Mouse (Mus musculus): ENCODE data around the gene C7. TPM values are rescaled to one million over a fixed set of nuclear protein-coding genes. Genes with fewer than 3 reads are reported as not detected.

Gene C7
- 0.19 TPM in 1 of 2 replicates, not detected in the other for polyA plus RNA-seq (2011; ENCODE audit: insufficient read length, low read depth, missing spikeins)

DNA sequence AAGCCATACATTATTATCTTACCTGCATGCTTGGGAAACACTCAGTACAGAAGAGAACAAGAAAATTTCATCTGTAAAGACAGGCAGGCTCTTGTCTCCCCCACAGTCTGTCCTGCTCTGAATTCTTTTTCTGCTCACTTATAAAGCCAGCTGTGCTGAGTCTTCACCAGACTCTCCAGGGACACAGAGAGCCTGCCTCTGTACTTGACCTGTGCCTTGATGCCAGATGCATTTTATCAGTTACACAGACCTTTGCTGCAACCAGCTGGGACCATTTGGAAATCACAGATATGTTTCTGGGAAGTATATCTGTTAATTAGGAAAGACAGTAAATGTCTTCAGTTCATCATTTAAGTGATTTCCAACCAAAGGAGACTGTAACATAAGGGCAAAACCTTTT lies at the start of gene C7:
Gene C7 (minus strand): TSS at position 106 of the 400 bp plus-strand sequence.
- Histone ChIP-seq H3K4me3 (ENCODE audit: insufficient read depth, low read length) (no peak within 1 kb of the TSS), H3K27ac (ENCODE audit: insufficient read depth, low read length) (no peak within 1 kb of the TSS), H3K4me1 (ENCODE audit: control insufficient read depth, insufficient read depth, low read length) (no peaks in the 10 kb centered on the region)
- no peak for TF ChIP-seq CTCF (IDR thresholded peaks at IDR 0.05; ENCODE audit: borderline replicate concordance, insufficient read depth, low read length)
- no peak for TF ChIP-seq POLR2A (IDR thresholded peaks at IDR 0.05; ENCODE audit: low read depth, low read length)

GRCm38 (mm10) chr15:5112651-5113050 lies 49.1 kb upstream of the C7 start:
- Histone ChIP-seq H3K4me1 (ENCODE audit: control insufficient read depth, insufficient read depth, low read length) (no peaks in the 10 kb centered on the region), H3K27ac (ENCODE audit: insufficient read depth, low read length) (no peak overlapping the region), H3K4me3 (ENCODE audit: insufficient read depth, low read length) (no peak overlapping the region)
- TF ChIP-seq CTCF (IDR thresholded peaks at IDR 0.05; ENCODE audit: borderline replicate concordance, insufficient read depth, low read length) (no peak), POLR2A (IDR thresholded peaks at IDR 0.05; ENCODE audit: low read depth, low read length) (no peak)

GRCm38 (mm10) chr15:5108655-5109040 lies 45.1 kb upstream of the C7 start:
- no peak overlapping the region for H3K4me3 ChIP-seq (ENCODE audit: insufficient read depth, low read length)
- TF ChIP-seq CTCF (IDR thresholded peaks at IDR 0.05; ENCODE audit: borderline replicate concordance, insufficient read depth, low read length) (no peak), POLR2A (IDR thresholded peaks at IDR 0.05; ENCODE audit: low read depth, low read length) (no peak)
- no peak overlapping the region for H3K27ac ChIP-seq (ENCODE audit: insufficient read depth, low read length)
- no peaks in the 10 kb centered on the region for H3K4me1 ChIP-seq (ENCODE audit: control insufficient read depth, insufficient read depth, low read length)

GRCm38 (mm10) chr15:5107686-5108654 lies 44.4 kb upstream of the C7 start, which contains the start of gene Card6:
Card6 (minus strand) TSS chr15:5108539.
- H3K4me3 ChIP-seq (ENCODE audit: insufficient read depth, low read length) = peak within 1 kb of the TSS; percentile 1
- no peaks in the 10 kb centered on the region for H3K4me1 ChIP-seq (ENCODE audit: control insufficient read depth, insufficient read depth, low read length)
- TF ChIP-seq CTCF (IDR thresholded peaks at IDR 0.05; ENCODE audit: borderline replicate concordance, insufficient read depth, low read length) = no peak
- TF ChIP-seq POLR2A (IDR thresholded peaks at IDR 0.05; ENCODE audit: low read depth, low read length) = no peak
- H3K27ac ChIP-seq (ENCODE audit: insufficient read depth, low read length) = no peak within 1 kb of the TSS

DNA sequence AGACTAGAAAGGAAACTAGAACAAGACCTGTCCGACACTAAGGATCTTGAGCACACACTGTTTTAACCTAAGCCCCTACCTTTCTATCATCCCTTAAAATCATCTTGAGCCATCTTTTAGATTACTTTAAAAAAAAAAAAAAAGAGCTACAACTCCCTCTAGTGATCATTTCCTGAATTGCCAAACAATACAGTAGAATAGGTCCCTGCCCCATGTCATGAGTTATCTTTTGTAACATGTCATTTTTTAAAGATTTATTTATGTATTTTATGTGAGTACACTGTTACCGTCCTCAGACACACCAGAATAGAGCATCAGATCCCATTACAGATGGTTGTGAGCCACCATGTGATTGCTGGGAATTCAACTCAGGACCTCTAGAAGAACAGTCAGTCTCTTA lies 42.8 kb upstream of the C7 start:
- no peak overlapping the region for H3K4me3 ChIP-seq (ENCODE audit: insufficient read depth, low read length)
- H3K27ac ChIP-seq (ENCODE audit: insufficient read depth, low read length) = no peak overlapping the region
- H3K4me1 ChIP-seq (ENCODE audit: control insufficient read depth, insufficient read depth, low read length) = no peaks in the 10 kb centered on the region
- no peak for TF ChIP-seq CTCF (IDR thresholded peaks at IDR 0.05; ENCODE audit: borderline replicate concordance, insufficient read depth, low read length)
- TF ChIP-seq POLR2A (IDR thresholded peaks at IDR 0.05; ENCODE audit: low read depth, low read length) = no peak

DNA sequence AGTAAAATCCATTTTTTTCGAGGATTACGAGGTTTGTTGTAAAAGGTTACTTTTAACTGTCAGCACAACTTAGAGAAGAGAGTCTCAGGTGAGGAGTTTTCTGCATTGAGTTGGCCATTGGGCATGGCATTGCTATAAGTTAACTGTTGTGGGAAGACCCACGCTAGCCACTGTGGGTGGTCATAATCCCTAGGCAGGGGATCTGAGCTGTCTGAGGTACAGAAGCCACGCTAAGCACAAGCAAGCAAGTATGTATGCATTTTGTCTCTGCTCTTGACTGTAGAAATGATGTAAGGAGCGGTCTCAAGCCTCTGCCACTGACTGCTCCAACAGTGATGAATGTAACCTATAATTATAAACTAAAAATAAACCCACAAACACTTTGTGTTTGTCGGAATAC lies 42.4 kb upstream of the C7 start:
- TF ChIP-seq POLR2A (IDR thresholded peaks at IDR 0.05; ENCODE audit: low read depth, low read length) (no peak), CTCF (IDR thresholded peaks at IDR 0.05; ENCODE audit: borderline replicate concordance, insufficient read depth, low read length) (no peak)
- Histone ChIP-seq H3K4me1 (ENCODE audit: control insufficient read depth, insufficient read depth, low read length) (no peaks in the 10 kb centered on the region), H3K4me3 (ENCODE audit: insufficient read depth, low read length) (no peak overlapping the region), H3K27ac (ENCODE audit: insufficient read depth, low read length) (no peak overlapping the region)

GRCm38 (mm10) chr15:5102312-5102711 lies 38.8 kb upstream of the C7 start:
- H3K27ac ChIP-seq (ENCODE audit: insufficient read depth, low read length) = no peak overlapping the region
- no peak for TF ChIP-seq CTCF (IDR thresholded peaks at IDR 0.05; ENCODE audit: borderline replicate concordance, insufficient read depth, low read length)
- TF ChIP-seq POLR2A (IDR thresholded peaks at IDR 0.05; ENCODE audit: low read depth, low read length) = no peak
- no peak overlapping the region for H3K4me3 ChIP-seq (ENCODE audit: insufficient read depth, low read length)
- no peaks in the 10 kb centered on the region for H3K4me1 ChIP-seq (ENCODE audit: control insufficient read depth, insufficient read depth, low read length)

DNA sequence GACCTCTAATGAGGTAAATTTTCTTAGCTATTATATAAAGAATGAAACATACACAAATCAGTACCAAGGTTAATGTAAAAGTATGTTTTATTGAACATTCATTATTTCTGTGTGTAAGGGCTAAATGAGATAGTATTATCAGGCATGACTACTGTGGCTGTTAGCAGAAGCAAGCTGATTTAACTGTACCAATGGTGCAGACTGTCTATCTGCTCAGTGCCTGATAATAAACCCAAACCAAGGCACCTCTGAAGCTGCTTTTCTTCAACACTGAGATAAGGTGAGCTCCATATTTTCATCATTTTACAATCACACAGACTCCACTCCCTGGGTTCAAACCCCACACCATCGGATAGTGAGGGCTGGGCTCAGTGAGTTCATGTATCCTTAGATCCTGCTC lies 33.8 kb upstream of the C7 start:
- TF ChIP-seq CTCF (IDR thresholded peaks at IDR 0.05; ENCODE audit: borderline replicate concordance, insufficient read depth, low read length) (no peak), POLR2A (IDR thresholded peaks at IDR 0.05; ENCODE audit: low read depth, low read length) (no peak)
- no peak overlapping the region for H3K27ac ChIP-seq (ENCODE audit: insufficient read depth, low read length)
- no peak overlapping the region for H3K4me3 ChIP-seq (ENCODE audit: insufficient read depth, low read length)
- H3K4me1 ChIP-seq (ENCODE audit: control insufficient read depth, insufficient read depth, low read length) = no peaks in the 10 kb centered on the region

- Histone ChIP-seq H3K4me1 (ENCODE audit: control insufficient read depth, insufficient read depth, low read length) (no peaks in the 10 kb centered on the region), H3K27ac (ENCODE audit: insufficient read depth, low read length) (no peak overlapping the region), H3K4me3 (ENCODE audit: insufficient read depth, low read length) (no peak overlapping the region)
- TF ChIP-seq POLR2A (IDR thresholded peaks at IDR 0.05; ENCODE audit: low read depth, low read length) (no peak), CTCF (IDR thresholded peaks at IDR 0.05; ENCODE audit: borderline replicate concordance, insufficient read depth, low read length) (no peak)
Measured at GRCm38 (mm10) chr15:5095534-5096301, 32.2 kb upstream of the C7 start.

Measured in embryonic fibroblast, embryonic 13.5 days (primary cell).